Mouse (Mus musculus) stomach, postnatal 0 days (tissue): Measurements from ENCODE around the gene Stum. TPM values are rescaled to one million over a fixed set of nuclear protein-coding genes. Genes with fewer than 3 reads are reported as not detected.

ENCODE experiments used
- ATAC-seq: fragments of 200-750 bp; cut with Nextera tagmentation; 2 replicates; pipeline ENCODE4 v1.8.0; 2017; ENCODE audit not compliant: low FRiP score, low TSS enrichment
- DNase-seq: peaks from one replicate; pipeline ENCODE4 v3.0.0-alpha.2; 2016; ENCODE audit warnings: low spot score
- H3K27ac ChIP-seq: fragments of 300-500 bp; sonication (generic); replicated peaks from 2 replicates; pipeline ENCODE4 v1.5.1; 2014; ENCODE audit warnings: mild to moderate bottlenecking, control low read depth
- H3K27me3 ChIP-seq: fragments of 300-500 bp; sonication (generic); 2 replicates; pipeline ENCODE4 v1.6.1; 2014; ENCODE audit warnings: low read length; ENCODE audit not compliant: control insufficient read depth, insufficient read depth
- H3K36me3 ChIP-seq: fragments of 300-500 bp; sonication (generic); 2 replicates; pipeline ENCODE4 v1.6.1; 2014; ENCODE audit warnings: low read length, mixed read lengths; ENCODE audit not compliant: control insufficient read depth, insufficient read depth
- H3K4me1 ChIP-seq: fragments of 300-500 bp; sonication (generic); replicated peaks from 2 replicates; pipeline ENCODE4 v1.6.1; 2014; ENCODE audit warnings: antibody characterized with exemption; ENCODE audit not compliant: control insufficient read depth, insufficient read depth
- H3K4me2 ChIP-seq: fragments of 300-500 bp; sonication (generic); replicated peaks from 2 replicates; pipeline ENCODE4 v1.6.1; 2014; ENCODE audit warnings: low read depth, mild to moderate bottlenecking, control low read depth, moderate library complexity
- H3K4me3 ChIP-seq: fragments of 300-500 bp; sonication (generic); 2 replicates; pipeline ENCODE4 v1.5.1; 2014; ENCODE audit warnings: low read depth, low read length, control low read depth
- H3K9ac ChIP-seq: fragments of 300-500 bp; sonication (generic); 2 replicates; pipeline ENCODE4 v1.6.1; 2014; ENCODE audit warnings: mild to moderate bottlenecking, low read length, control low read depth, mixed read lengths
- H3K9me3 ChIP-seq: fragments of 300-500 bp; sonication (generic); 2 replicates; pipeline ENCODE4 v1.6.1; 2016; ENCODE audit warnings: low read length; ENCODE audit not compliant: control insufficient read depth
- CTCF ChIP-seq: IDR thresholded peaks from 2 replicates; pipeline ENCODE4 v1.5.1; 2016; ENCODE audit warnings: antibody characterized with exemption, low read depth, mild to moderate bottlenecking, moderate library complexity
- EP300 ChIP-seq: optimal IDR thresholded peaks from 2 replicates; pipeline ENCODE3; 2016; ENCODE audit warnings: antibody characterized with exemption
- WGBS: fragments of 180-500 bp; shearing (Covaris S2); extraction: QIAGEN DNeasy Blood & Tissue Kit; methylation state at CpG from one replicate; pipeline ENCODE4 v1.1.7; 2014; 5-methylcytosine and 5-hydroxymethylcytosine counted together
- polyA plus RNA-seq: library from polyadenylated mRNA; unstranded; fragments of >200 nt; fragmentation: Nextera tagmentation; extraction: Ambion mirVana; gene quantifications from 2 replicates; pipeline ENCODE4 v1.2.1, GENCODE M21; 2015

Gene Stum
- polyA plus RNA-seq, 1 experiment from 2014 or later, result 4.3 TPM

DNA sequence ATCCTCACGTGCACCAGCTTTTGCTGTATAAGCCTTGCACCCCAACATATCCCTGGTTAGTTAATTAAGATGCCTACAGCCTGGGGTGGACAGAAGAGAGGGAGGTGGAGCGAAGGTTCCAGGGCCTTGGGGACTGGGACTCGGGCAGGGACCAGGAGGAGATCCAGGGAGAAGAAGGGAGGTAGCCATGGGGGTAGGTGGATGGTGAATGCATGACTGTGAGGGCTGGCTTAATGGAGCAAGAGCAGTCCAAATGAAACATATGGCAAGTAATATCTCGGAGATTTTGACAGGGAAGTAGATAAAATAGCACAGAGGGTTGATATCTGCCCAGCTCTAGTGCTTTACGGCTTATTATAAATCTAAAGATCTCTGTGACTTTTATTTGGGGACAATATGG is 21.6 kb upstream of the Stum start:
- no peak for TF ChIP-seq EP300
- no peak for TF ChIP-seq CTCF
- H3K9ac ChIP-seq, result no peak overlapping the region
- H3K27ac ChIP-seq, result no peak overlapping the region
- no peaks in the 10 kb centered on the region for H3K36me3 ChIP-seq
- no peaks in the 10 kb centered on the region for H3K27me3 ChIP-seq
- H3K4me3 ChIP-seq, result no peak overlapping the region
- whole genome bisulfite sequencing, result 88% methylated on average over 5 of the region's 5 CpGs
- H3K4me2 ChIP-seq, result no peak overlapping the region
- ATAC-seq, result no peak
- DNase-seq, result no peak
- no peaks in the 10 kb centered on the region for H3K9me3 ChIP-seq
- no peaks in the 10 kb centered on the region for H3K4me1 ChIP-seq

DNA sequence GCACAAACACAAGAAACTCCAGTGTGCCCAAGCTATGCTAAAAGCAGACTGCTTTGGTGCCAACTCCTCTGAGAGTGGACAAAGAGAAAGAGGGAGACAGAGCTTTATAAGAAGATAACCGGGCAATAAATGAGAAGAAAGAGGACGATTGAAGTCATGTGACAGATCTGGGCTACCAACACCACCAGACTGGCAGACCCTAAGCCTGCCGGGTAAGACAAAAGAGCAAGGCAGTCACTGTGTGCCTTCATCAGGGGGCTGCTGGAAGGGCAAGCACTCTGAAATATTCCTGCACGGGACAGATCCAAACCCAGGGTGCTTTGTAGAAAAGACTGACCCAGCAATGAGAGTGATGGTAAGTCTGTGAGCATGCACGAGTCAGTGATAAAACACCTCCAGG is 20.2 kb upstream of the Stum start:
- Histone ChIP-seq H3K9me3 (no peaks in the 10 kb centered on the region), H3K4me2 (no peak overlapping the region), H3K4me3 (no peak overlapping the region), H3K36me3 (no peaks in the 10 kb centered on the region), H3K9ac (no peak overlapping the region), H3K27ac (no peak overlapping the region), H3K27me3 (no peaks in the 10 kb centered on the region), H3K4me1 (no peaks in the 10 kb centered on the region)
- no peak for ATAC-seq
- no peak for TF ChIP-seq CTCF
- TF ChIP-seq EP300, result no peak
- no peak for DNase-seq
- 63% methylated on average over 5 of the region's 5 CpGs for WGBS

DNA sequence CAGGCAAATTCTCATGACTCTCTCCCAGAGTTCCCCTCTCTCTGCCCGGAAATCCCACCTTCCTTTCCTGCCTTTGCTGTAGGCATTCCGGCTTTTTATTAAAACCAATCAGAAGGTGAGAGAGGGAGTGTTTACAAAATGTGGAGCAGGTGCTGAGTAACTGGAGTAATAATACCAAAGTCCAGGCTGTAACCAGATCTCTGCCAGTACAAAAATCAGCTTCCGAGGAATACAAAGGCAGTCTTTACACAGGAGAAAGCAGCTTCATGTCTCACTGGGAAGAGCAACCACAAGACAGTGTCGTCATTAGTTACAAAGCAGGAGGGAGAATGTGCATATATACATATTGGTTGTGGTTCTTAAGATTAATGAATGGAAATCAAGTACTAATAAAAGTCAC is 19.3 kb upstream of the Stum start:
- no peaks in the 10 kb centered on the region for H3K4me1 ChIP-seq
- H3K4me2 ChIP-seq, result no peak overlapping the region
- TF ChIP-seq CTCF, result no peak
- TF ChIP-seq EP300, result no peak
- no peak overlapping the region for H3K27ac ChIP-seq
- no peaks in the 10 kb centered on the region for H3K36me3 ChIP-seq
- no peaks in the 10 kb centered on the region for H3K27me3 ChIP-seq
- no peak overlapping the region for H3K4me3 ChIP-seq
- ATAC-seq (no peak), DNase-seq (no peak)
- 38% methylated on average over 4 of the region's 4 CpGs for WGBS
- H3K9ac ChIP-seq, result no peak overlapping the region
- no peaks in the 10 kb centered on the region for H3K9me3 ChIP-seq

GRCm38 (mm10) chr1:180500641-180501040 is 17.3 kb upstream of the Stum start:
- ATAC-seq (no peak), DNase-seq (no peak)
- Histone ChIP-seq H3K4me2 (no peak overlapping the region), H3K4me3 (no peak overlapping the region), H3K36me3 (no peaks in the 10 kb centered on the region), H3K9me3 (no peaks in the 10 kb centered on the region), H3K4me1 (no peaks in the 10 kb centered on the region), H3K27ac (no peak overlapping the region), H3K9ac (no peak overlapping the region), H3K27me3 (no peaks in the 10 kb centered on the region)
- WGBS, result 84% methylated on average over 5 of the region's 5 CpGs
- TF ChIP-seq EP300 (no peak), CTCF (no peak)

DNA sequence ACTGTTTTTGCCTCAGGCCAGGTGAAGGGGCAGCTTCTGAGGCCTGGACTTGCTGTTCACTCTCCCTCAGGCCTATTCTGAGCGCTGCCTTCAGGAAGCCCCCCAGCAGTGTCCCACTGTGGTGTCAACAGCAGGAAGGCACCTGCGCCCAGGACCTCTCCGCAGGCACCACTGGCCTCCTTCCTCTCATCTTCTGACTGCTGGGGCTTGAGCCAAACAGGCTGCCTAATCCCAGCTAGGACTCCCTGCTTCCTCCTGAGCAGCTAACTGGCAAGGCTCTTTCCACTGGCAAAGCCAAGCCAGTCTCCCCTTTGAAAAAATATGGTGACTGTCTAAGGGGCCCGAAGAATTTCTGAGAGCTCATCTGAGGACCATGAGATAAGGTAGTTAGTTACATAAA is 16.9 kb upstream of the Stum start:
- DNase-seq (no peak), ATAC-seq (no peak)
- Histone ChIP-seq H3K4me2 (no peak overlapping the region), H3K4me3 (no peak overlapping the region), H3K9ac (no peak overlapping the region), H3K27ac (no peak overlapping the region), H3K4me1 (no peaks in the 10 kb centered on the region), H3K36me3 (no peaks in the 10 kb centered on the region), H3K9me3 (no peaks in the 10 kb centered on the region), H3K27me3 (no peaks in the 10 kb centered on the region)
- WGBS, result 71% methylated on average over 4 of the region's 4 CpGs
- TF ChIP-seq CTCF (no peak), EP300 (no peak)

- Histone ChIP-seq H3K27me3 (no peaks in the 10 kb centered on the region), H3K9ac (no peak overlapping the region), H3K27ac (no peak overlapping the region), H3K4me1 (no peaks in the 10 kb centered on the region), H3K36me3 (no peaks in the 10 kb centered on the region), H3K4me3 (no peak overlapping the region), H3K4me2 (no peak overlapping the region), H3K9me3 (no peaks in the 10 kb centered on the region)
- ATAC-seq (no peak), DNase-seq (no peak)
- TF ChIP-seq CTCF, result no peak
- no peak for TF ChIP-seq EP300
- WGBS, result 86% methylated on average over 3 of the region's 3 CpGs
Observed at GRCm38 (mm10) chr1:180499766-180500165, 16.5 kb upstream of the Stum start.
